Mouse (Mus musculus) neural tube, embryonic 11.5 days (tissue): Measurements from ENCODE around the gene Edem3. TPM values are rescaled to one million over a fixed set of nuclear protein-coding genes. Genes with fewer than 3 reads are reported as not detected.

ENCODE experiments used
- ATAC-seq: fragments of 200-750 bp; cut with Nextera tagmentation; 2 replicates; pipeline ENCODE4 v1.8.0; 2017; ENCODE audit warnings: moderate number of reproducible peaks, mild to moderate bottlenecking, moderate TSS enrichment, moderate library complexity; ENCODE audit not compliant: insufficient read depth, low FRiP score, low TSS enrichment
- DNase-seq: peaks from one replicate; pipeline ENCODE4 v3.0.0-alpha.2; 2015; ENCODE audit warnings: low spot score
- H3K27ac ChIP-seq: fragments of 300-500 bp; sonication (generic); 2 replicates; pipeline ENCODE4 v1.5.1; 2014; ENCODE audit warnings: low read depth, mild to moderate bottlenecking, low read length
- H3K27me3 ChIP-seq: fragments of 300-500 bp; sonication (generic); 2 replicates; pipeline ENCODE4 v1.6.1; 2014; ENCODE audit warnings: mild to moderate bottlenecking, low read length, mixed read lengths; ENCODE audit not compliant: control insufficient read depth, insufficient read depth
- H3K36me3 ChIP-seq: fragments of 300-500 bp; sonication (generic); 2 replicates; pipeline ENCODE4 v1.6.1; 2014; ENCODE audit warnings: mild to moderate bottlenecking, low read length, moderate library complexity, mixed read lengths; ENCODE audit not compliant: control insufficient read depth, insufficient read depth
- H3K4me1 ChIP-seq: fragments of 300-500 bp; sonication (generic); 2 replicates; pipeline ENCODE4 v1.6.1; 2014; ENCODE audit warnings: low read length, mixed read lengths; ENCODE audit not compliant: control insufficient read depth, insufficient read depth
- H3K4me2 ChIP-seq: fragments of 300-500 bp; sonication (generic); 2 replicates; pipeline ENCODE4 v1.6.1; 2014; ENCODE audit warnings: low read depth, mild to moderate bottlenecking, moderate library complexity
- H3K4me3 ChIP-seq: fragments of 300-500 bp; sonication (generic); 2 replicates; pipeline ENCODE4 v1.5.1; 2014; ENCODE audit warnings: low read depth, low read length
- H3K9ac ChIP-seq: fragments of 300-500 bp; sonication (generic); 2 replicates; pipeline ENCODE4 v1.6.1; 2014; ENCODE audit warnings: mild to moderate bottlenecking, low read length
- H3K9me3 ChIP-seq: fragments of 300-500 bp; sonication (generic); 2 replicates; pipeline ENCODE4 v1.6.1; 2016; ENCODE audit warnings: low read length; ENCODE audit not compliant: control insufficient read depth
- WGBS: fragments of 180-500 bp; shearing (Covaris S2); extraction: QIAGEN DNeasy Blood & Tissue Kit; methylation state at CpG from one replicate; pipeline ENCODE4 v1.1.7; 2014; 5-methylcytosine and 5-hydroxymethylcytosine counted together
- polyA plus RNA-seq: library from polyadenylated mRNA; unstranded; fragments of >200 nt; fragmentation: Nextera tagmentation; extraction: Ambion mirVana; gene quantifications from 2 replicates; pipeline ENCODE4 v1.2.1, GENCODE M21; 2014

The Edem3 gene
- polyA plus RNA-seq, 1 experiment from 2014 or later: 27.9 TPM

DNA sequence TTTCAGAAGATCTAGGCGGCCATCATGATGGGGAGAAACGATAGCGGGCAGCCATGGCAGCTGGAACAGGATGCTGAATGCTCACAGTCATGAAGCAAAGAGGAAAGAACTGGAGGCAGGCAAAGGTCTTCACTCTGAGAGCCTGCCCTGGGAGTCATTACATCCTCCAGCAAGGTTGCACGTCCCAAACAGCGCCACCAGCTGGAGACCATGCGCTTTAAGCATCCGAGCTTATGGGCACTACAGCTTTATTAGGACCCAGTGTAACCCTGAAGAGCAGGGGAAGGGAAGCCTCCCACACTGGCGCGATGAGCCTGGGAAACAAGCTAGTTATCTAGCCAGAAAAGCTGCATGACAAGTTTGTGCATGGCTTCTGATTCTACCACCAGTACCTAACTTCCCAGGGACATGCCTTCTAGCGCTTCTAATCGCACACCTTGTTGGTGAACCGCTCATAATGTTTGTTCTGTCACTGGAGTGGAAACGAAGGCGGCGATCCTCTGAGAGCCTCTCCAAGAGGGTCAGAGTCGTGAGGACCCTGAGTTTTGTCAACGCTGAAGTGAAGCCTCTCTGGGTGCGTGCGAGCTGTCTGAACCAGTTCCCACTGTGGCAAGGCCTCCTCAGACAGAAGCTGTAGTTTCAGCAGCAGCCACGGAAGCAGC, 106.3 kb downstream of the Edem3 start:
- 64% methylated on average over 20 of the region's 20 CpGs for WGBS
- DNase-seq: no peak
- Histone ChIP-seq H3K4me3 (no peak overlapping the region), H3K36me3 (no peaks in the 10 kb centered on the region), H3K27me3 (no peaks in the 10 kb centered on the region), H3K4me2 (no peak overlapping the region), H3K9ac (no peak overlapping the region), H3K9me3 (no peaks in the 10 kb centered on the region), H3K4me1 (no peaks in the 10 kb centered on the region), H3K27ac (no peak overlapping the region)
- ATAC-seq: no peak

DNA sequence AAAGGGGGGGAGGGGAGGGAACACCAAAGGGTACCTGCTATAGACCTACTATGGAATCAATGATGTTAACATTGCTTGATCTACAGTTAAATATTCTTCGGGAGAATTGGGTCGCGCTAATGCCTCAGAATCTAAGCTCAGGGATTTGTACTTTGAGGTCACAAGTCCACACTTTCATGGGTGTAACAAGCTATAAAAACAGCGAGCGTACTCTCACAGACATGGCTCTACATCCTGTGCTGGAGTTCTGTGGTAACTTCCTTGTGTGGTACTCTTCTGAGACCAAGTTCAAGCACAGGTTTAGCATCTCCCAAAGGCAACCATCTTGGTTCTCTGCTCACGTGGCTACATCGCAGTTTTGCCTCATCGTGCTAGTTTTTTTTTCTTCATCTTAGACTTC, 106.9 kb downstream of the Edem3 start:
- H3K9ac ChIP-seq: no peak overlapping the region
- 96% methylated on average over 8 of the region's 8 CpGs for WGBS
- no peaks in the 10 kb centered on the region for H3K9me3 ChIP-seq
- H3K4me2 ChIP-seq: no peak overlapping the region
- H3K36me3 ChIP-seq: no peaks in the 10 kb centered on the region
- H3K27ac ChIP-seq: no peak overlapping the region
- DNase-seq (no peak), ATAC-seq (no peak)
- no peak overlapping the region for H3K4me3 ChIP-seq
- H3K27me3 ChIP-seq: no peaks in the 10 kb centered on the region
- H3K4me1 ChIP-seq: no peaks in the 10 kb centered on the region

DNA sequence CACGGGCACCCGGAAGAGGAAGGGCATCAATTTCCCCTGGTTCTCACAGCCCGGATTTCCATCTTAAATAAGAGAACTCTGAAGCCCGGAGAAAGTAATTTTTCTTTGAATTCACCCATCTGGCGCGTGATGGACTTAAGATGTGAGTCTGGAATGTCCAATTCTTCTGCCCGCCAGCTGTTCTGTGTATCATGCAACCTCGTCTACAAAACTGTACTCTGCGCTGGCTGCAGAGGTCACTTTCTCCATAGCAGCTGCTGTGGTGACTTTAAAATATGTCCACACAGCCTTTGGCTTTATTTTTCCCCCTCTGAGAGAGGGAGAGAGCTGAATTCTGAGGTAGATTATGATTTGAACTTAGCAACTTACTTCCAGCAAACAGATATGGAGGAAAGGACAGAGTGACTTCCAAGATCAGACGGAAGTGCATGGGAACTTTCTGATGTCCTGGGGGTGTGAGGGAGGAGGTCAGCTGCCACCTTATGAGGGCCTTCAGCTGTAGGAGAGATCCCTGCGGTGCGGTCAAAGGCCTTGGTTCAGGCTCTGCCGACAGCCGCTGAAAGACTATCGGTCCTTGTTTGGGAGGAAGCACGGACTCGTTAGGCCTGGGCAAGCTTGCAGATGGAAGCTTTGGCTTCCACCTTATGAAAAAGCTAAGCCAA, 108.1 kb downstream of the Edem3 start:
- Histone ChIP-seq H3K9me3 (no peaks in the 10 kb centered on the region), H3K9ac (no peak overlapping the region), H3K27me3 (no peaks in the 10 kb centered on the region), H3K27ac (no peak overlapping the region), H3K36me3 (no peaks in the 10 kb centered on the region), H3K4me2 (no peak overlapping the region), H3K4me1 (no peaks in the 10 kb centered on the region), H3K4me3 (no peak overlapping the region)
- DNase-seq (no peak), ATAC-seq (no peak)
- WGBS: 87% methylated on average over 17 of the region's 17 CpGs

DNA sequence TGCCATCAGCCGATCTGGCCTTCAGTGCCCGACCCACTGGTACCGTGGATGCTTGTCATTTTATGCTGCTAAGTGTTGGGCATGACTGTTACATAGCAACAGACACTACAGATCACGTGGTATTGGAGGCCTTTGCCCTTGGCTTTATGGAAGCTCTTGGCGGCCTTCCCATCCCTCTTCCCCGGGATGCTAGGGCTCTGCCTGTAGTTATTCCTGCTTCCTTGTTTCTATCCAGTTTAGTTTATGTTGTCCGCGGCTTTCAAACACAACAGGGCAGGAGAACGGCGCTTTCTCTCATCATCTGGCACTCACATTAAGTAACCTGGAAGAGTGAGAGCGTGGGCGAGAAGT, 108.6 kb downstream of the Edem3 start:
- no peak overlapping the region for H3K27ac ChIP-seq
- no peak overlapping the region for H3K9ac ChIP-seq
- no peak overlapping the region for H3K4me2 ChIP-seq
- DNase-seq (no peak), ATAC-seq (no peak)
- H3K4me1 ChIP-seq: no peaks in the 10 kb centered on the region
- no peaks in the 10 kb centered on the region for H3K9me3 ChIP-seq
- H3K36me3 ChIP-seq: no peaks in the 10 kb centered on the region
- 91% methylated on average over 12 of the region's 12 CpGs for WGBS
- H3K27me3 ChIP-seq: no peaks in the 10 kb centered on the region
- H3K4me3 ChIP-seq: no peak overlapping the region

DNA sequence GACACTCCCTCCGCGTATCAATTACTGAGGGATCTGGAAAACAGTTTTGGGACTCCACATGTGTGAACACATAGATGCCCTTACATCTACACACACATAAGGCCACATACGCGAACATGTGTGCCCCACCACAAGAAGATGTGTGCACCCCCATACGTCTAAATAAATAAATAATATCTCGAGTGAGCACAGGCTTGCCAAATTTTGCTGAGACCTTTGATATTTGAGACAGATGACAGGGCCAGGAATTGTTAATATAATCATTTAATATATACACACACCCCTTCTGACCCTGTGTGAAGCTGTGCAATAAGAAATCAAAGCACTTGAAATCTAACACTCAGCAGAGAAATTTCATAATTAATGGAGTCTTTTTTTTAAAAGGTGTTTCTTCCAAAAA, 109.2 kb downstream of the Edem3 start:
- Histone ChIP-seq H3K4me1 (no peaks in the 10 kb centered on the region), H3K27ac (no peak overlapping the region), H3K9me3 (no peaks in the 10 kb centered on the region), H3K4me3 (no peak overlapping the region), H3K4me2 (no peak overlapping the region), H3K9ac (no peak overlapping the region), H3K27me3 (no peaks in the 10 kb centered on the region), H3K36me3 (no peaks in the 10 kb centered on the region)
- ATAC-seq (no peak), DNase-seq (no peak)
- 90% methylated on average over 6 of the region's 6 CpGs for WGBS

Other genes starting within 250 kb of the Edem3 start
- gene Fam129a, start 184.2 kb upstream of the Edem3 start, polyA plus RNA-seq: 1.9 and 2.2 TPM in 2 replicates